Mouse (Mus musculus): Measurements from ENCODE around the gene Exoc6. TPM values are rescaled to one million over a fixed set of nuclear protein-coding genes. Genes with fewer than 3 reads are reported as not detected.

The Exoc6 gene
- polyA plus RNA-seq, 2 experiments: 17.3 to 31.6 TPM

DNA sequence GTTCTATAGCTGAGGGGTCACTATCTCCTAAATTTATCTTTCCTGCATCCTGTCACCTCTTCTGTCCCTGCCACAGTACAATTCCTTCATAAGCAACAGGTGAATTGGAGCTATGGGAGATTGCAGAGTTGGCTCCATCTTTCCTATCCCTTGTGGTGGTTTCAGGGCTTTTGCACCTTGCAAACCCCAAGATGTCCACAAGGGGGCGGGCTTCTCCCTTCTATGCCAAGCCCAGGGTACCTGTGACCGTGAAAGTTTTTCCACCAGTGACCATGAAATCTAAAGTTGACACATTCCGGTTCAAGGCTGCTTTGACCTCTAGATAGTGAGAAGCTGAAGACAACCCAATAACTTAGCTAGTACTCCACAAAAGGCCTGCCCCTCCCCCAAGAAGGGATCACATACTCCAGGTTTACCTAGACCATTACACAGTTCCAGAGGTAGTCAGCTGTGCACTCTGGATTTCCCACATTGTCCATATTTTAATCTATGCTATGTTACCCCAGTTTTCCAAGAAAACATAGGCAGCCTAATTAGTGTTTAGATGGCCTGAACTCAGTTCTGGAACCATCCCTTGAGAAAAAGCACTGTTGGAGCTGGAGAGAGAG, 153.8 kb downstream of the Exoc6 start:
- DNase-seq (ENCODE audit: low read depth in 3 of 3, low spot score in 3 of 3) (peak in 2 of 3 experiments; percentile 22 to 27), ATAC-seq (ENCODE audit: insufficient read depth) (no peak)
- no peaks in the 10 kb centered on the region for H3K36me3 ChIP-seq (replicated peaks; ENCODE audit: control insufficient read depth, insufficient read depth, low read depth)
- no peak overlapping the region for H3K4me2 ChIP-seq (ENCODE audit: low read depth)
- H3K27me3 ChIP-seq (ENCODE audit: control insufficient read depth, insufficient read depth, low read length): peaks cover 36% of the 10 kb centered on the region
- H3K4me1 ChIP-seq (replicated peaks; ENCODE audit: control insufficient read depth in 2 of 2, insufficient read depth in 2 of 2, low read length in 1 of 2): no peaks in the 10 kb centered on the region; a peak in 1 of 4 replicates
- TF ChIP-seq CTCF (IDR thresholded peaks at IDR 0.05; ENCODE audit: low read depth) (peak; percentile 94), EP300 (IDR thresholded peaks at IDR 0.05; ENCODE audit: low read depth) (no peak)
- WGBS (ENCODE audit: insufficient replicate concordance): 3% methylated on average over 3 of the region's 3 CpGs
- H3K27ac ChIP-seq: no peak overlapping the region
- no peak overlapping the region for H3K9ac ChIP-seq (replicated peaks)
- H3K4me3 ChIP-seq (ENCODE audit: insufficient read depth in 1 of 2, low read depth in 2 of 2, low read length in 2 of 2): no peak overlapping the region
- no peaks in the 10 kb centered on the region for H3K9me3 ChIP-seq (ENCODE audit: control insufficient read depth, low read length)

DNA sequence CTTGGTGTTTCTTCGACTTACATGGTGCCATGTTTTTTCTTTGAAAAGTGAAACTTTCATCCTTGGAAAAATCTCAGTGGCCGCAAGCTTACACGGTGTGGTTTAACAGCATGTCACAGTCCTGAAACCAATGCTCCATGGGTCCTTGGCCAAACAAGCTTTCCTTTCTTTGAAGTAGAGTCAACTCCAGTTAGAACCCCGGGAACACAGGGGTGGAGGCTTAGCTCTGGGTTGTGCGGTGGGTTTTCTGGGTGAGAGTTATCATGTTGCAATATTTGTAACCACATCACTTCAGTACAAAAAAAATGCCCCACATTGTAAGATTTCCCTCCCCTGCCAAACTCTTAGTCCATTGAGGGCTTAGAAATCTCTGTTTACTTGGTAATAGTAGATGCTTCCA, 155.5 kb downstream of the Exoc6 start:
- no peak overlapping the region for H3K9ac ChIP-seq (replicated peaks)
- DNase-seq (ENCODE audit: low read depth in 3 of 3, low spot score in 3 of 3): no peak
- TF ChIP-seq EP300 (IDR thresholded peaks at IDR 0.05; ENCODE audit: low read depth) (no peak), CTCF (IDR thresholded peaks at IDR 0.05; ENCODE audit: low read depth) (no peak)
- no peak overlapping the region for H3K27ac ChIP-seq
- H3K36me3 ChIP-seq (replicated peaks; ENCODE audit: control insufficient read depth, insufficient read depth, low read depth): no peaks in the 10 kb centered on the region
- peaks cover 20% of the 10 kb centered on the region for H3K27me3 ChIP-seq (ENCODE audit: control insufficient read depth, insufficient read depth, low read length)
- no peak for ATAC-seq (ENCODE audit: insufficient read depth)
- no peak overlapping the region for H3K4me2 ChIP-seq (ENCODE audit: low read depth)
- H3K4me1 ChIP-seq (replicated peaks; ENCODE audit: control insufficient read depth in 2 of 2, insufficient read depth in 2 of 2, low read length in 1 of 2): no peaks in the 10 kb centered on the region; a peak in 1 of 4 replicates
- 67% methylated on average over 5 of the region's 5 CpGs for WGBS (ENCODE audit: insufficient replicate concordance)
- H3K9me3 ChIP-seq (ENCODE audit: control insufficient read depth, low read length): no peaks in the 10 kb centered on the region
- H3K4me3 ChIP-seq (ENCODE audit: insufficient read depth in 1 of 2, low read depth in 2 of 2, low read length in 2 of 2): no peak overlapping the region

DNA sequence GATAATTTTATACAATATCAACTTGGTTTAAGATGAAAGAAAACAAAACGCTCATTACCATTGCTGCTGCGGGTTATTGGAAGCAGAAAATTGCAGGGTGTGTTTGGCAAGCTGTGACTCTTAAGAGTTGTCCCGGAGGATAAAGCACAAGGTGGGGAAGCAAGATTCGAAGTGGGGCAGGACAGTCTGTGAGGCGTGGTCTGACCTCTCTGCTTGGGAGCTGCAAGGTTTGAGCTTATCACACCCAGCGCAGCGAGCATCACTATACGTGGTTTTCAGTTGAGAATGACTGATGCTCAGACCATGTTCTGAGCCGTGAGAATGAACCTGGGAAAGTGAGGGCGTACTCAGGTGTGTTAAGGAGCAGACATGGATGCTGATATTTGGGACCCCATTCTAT, 164.5 kb downstream of the Exoc6 start:
- WGBS (ENCODE audit: insufficient replicate concordance): 36% methylated on average over 10 of the region's 10 CpGs
- H3K9ac ChIP-seq (replicated peaks): no peak overlapping the region
- TF ChIP-seq CTCF (IDR thresholded peaks at IDR 0.05; ENCODE audit: low read depth) (no peak), EP300 (IDR thresholded peaks at IDR 0.05; ENCODE audit: low read depth) (no peak)
- H3K4me1 ChIP-seq (replicated peaks; ENCODE audit: control insufficient read depth in 2 of 2, insufficient read depth in 2 of 2, low read length in 1 of 2): no peaks in the 10 kb centered on the region
- no peaks in the 10 kb centered on the region for H3K27me3 ChIP-seq (ENCODE audit: control insufficient read depth, insufficient read depth, low read length)
- ATAC-seq (ENCODE audit: insufficient read depth): no peak
- no peaks in the 10 kb centered on the region for H3K36me3 ChIP-seq (replicated peaks; ENCODE audit: control insufficient read depth, insufficient read depth, low read depth)
- peak in 2 of 3 experiments; percentile 26 to 30 for DNase-seq (ENCODE audit: low read depth in 3 of 3, low spot score in 3 of 3)
- H3K27ac ChIP-seq: no peak overlapping the region
- H3K4me2 ChIP-seq (ENCODE audit: low read depth): no peak overlapping the region
- no peak overlapping the region for H3K4me3 ChIP-seq (ENCODE audit: insufficient read depth in 1 of 2, low read depth in 2 of 2, low read length in 2 of 2)
- H3K9me3 ChIP-seq (ENCODE audit: control insufficient read depth, low read length): no peaks in the 10 kb centered on the region

DNA sequence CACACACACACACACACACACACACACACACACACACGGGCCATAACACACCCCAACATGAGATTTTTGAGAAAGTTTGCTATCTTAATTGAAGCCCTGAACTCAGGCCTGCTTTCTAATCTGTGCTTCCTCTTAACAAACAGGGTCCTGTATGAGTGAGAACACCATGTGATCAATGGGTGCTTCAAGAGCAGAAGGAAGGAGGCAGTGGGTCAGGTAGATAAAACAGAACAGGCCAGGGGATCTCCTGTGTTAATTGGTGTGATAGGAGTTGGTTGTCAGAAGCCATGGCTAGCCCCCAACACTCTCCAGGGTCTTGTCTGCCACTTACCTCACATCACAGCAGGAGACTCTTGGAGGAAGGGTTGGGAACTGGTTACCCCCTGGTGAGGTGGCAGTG, 165.8 kb downstream of the Exoc6 start:
- Histone ChIP-seq H3K4me2 (ENCODE audit: low read depth) (no peak overlapping the region), H3K4me3 (ENCODE audit: insufficient read depth in 1 of 2, low read depth in 2 of 2, low read length in 2 of 2) (no peak overlapping the region), H3K27me3 (ENCODE audit: control insufficient read depth, insufficient read depth, low read length) (no peaks in the 10 kb centered on the region), H3K36me3 (replicated peaks; ENCODE audit: control insufficient read depth, insufficient read depth, low read depth) (no peaks in the 10 kb centered on the region), H3K9ac (replicated peaks) (no peak overlapping the region), H3K4me1 (replicated peaks; ENCODE audit: control insufficient read depth in 2 of 2, insufficient read depth in 2 of 2, low read length in 1 of 2) (no peaks in the 10 kb centered on the region), H3K9me3 (ENCODE audit: control insufficient read depth, low read length) (no peaks in the 10 kb centered on the region), H3K27ac (no peak overlapping the region)
- ATAC-seq (ENCODE audit: insufficient read depth) (no peak), DNase-seq (ENCODE audit: low read depth in 3 of 3, low spot score in 3 of 3) (no peak)
- 41% methylated on average over 1 of the region's 1 CpGs for WGBS (ENCODE audit: insufficient replicate concordance)
- TF ChIP-seq CTCF (IDR thresholded peaks at IDR 0.05; ENCODE audit: low read depth) (no peak), EP300 (IDR thresholded peaks at IDR 0.05; ENCODE audit: low read depth) (no peak)

DNA sequence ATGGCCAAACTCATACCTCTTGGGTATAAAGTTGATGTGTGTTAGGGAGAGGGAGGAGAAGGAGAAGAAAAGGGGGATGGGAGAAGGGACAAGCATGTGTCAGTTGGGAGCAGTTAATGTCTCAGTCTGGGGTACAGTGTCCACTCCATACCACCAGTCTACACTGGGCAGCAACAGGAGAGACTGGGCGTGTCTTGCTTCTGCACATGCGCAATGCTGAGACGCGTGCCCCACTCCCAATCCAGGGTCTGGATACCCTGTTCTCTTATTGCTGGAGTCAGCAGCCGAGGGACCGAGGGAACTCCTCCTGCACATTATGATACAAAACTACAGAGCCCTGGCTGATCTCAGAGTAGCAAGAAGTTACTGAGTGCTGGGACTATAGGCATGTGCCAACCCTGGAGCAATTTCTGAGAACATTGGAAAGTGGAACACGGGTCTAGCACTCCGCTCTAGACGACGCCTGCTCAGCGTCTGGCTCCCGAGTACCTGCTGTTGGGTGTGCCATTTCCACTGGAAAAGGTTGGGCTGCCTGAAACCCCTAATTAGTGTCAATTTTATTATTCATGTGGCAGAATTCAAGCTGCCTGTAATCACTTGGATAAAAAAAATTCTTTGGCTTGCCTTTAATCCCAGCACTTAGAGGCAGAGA, 166.4 kb downstream of the Exoc6 start:
- no peak overlapping the region for H3K4me3 ChIP-seq (ENCODE audit: insufficient read depth in 1 of 2, low read depth in 2 of 2, low read length in 2 of 2)
- H3K4me1 ChIP-seq (replicated peaks; ENCODE audit: control insufficient read depth in 2 of 2, insufficient read depth in 2 of 2, low read length in 1 of 2): no peaks in the 10 kb centered on the region
- H3K9me3 ChIP-seq (ENCODE audit: control insufficient read depth, low read length): no peaks in the 10 kb centered on the region
- ATAC-seq (ENCODE audit: insufficient read depth) (no peak), DNase-seq (ENCODE audit: low read depth in 3 of 3, low spot score in 3 of 3) (no peak)
- H3K36me3 ChIP-seq (replicated peaks; ENCODE audit: control insufficient read depth, insufficient read depth, low read depth): no peaks in the 10 kb centered on the region
- H3K27me3 ChIP-seq (ENCODE audit: control insufficient read depth, insufficient read depth, low read length): no peaks in the 10 kb centered on the region
- no peak overlapping the region for H3K4me2 ChIP-seq (ENCODE audit: low read depth)
- no peak overlapping the region for H3K27ac ChIP-seq
- H3K9ac ChIP-seq (replicated peaks): no peak overlapping the region
- TF ChIP-seq CTCF (IDR thresholded peaks at IDR 0.05; ENCODE audit: low read depth): no peak
- TF ChIP-seq EP300 (IDR thresholded peaks at IDR 0.05; ENCODE audit: low read depth): no peak
- 71% methylated on average over 12 of the region's 12 CpGs for WGBS (ENCODE audit: insufficient replicate concordance)
